Mouse (Mus musculus) heart, postnatal 10 days (tissue): ENCODE results near the gene Vgll4. TPM values are rescaled to one million over a fixed set of nuclear protein-coding genes. Genes with fewer than 3 reads are reported as not detected.

Source experiments
- DNase-seq, 2 experiments: peaks; one replicate each; pipeline ENCODE4 v3.0.0; 2021
- intact Hi-C: fragments of 180-260 bp; cut with DNase I; formaldehyde crosslinking; loops from one replicate; pipeline ENCODE4 v1.15.1; 2025
- total RNA-seq, 2 experiments: library from RNA; stranded (reverse); gene quantifications; 2 replicates each; pipeline ENCODE4 v1.2.3; 2021

The Vgll4 gene
- total RNA-seq, 2 experiments from 2014 or later, result 35.9 to 42.5 TPM

DNA sequence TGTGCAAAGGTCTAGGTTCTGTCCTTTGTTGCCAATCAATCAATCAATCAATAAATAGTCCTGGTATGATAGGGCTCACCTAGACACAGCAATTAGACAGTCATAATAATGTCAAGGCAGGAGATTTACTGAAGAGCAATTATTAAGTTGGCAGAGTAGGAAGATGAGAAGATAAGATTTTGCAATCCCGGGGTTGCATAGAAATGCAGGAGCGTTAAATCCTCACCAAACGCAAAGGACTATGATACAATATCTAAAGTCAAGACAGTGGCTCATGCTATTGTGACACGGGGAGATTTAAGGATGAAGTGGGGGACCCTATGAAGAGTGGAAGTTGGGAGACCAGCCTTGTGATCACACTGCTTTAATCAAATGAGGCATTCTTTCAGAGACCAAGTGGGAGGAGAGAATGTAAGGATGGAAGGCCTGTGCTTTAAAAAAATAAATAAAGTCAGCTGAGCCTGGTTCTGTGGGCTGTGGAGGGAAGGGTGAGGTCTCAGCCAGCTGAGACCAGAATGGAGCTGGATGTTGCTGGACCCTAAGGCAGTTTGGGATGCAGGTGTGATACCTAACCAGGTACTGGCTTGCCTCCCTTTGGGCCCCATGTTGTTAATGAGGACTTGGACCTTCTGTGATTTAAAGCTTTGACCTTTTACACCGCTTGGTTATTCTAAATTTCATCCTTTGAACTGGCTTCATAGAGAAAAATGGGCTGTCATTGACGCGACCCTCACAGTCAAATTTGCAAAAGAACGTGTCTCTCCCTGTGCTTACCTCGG, 139.9 kb downstream of the Vgll4 start:
- no peak for DNase-seq
- intact Hi-C loops, result no loop called here

DNA sequence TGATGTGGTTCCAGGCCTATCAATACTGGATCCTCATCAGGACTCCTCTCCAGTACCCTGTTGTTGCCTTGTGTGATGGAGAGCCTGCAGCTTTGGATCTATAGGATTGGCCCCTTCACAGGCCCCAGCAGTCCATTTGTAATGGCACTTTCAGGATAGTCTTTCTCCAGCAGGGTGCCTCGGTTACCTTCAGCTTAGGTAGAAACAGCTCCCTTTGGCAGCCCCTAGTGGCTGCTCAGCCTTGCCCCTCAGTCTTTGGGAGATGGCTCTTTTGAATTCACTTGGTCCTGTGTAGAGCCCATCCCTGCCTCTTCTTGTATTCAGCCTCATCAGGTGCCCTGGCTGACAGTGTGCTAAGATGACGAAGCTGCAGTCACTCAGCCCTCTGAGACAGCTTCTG, 142.9 kb downstream of the Vgll4 start:
- no peak for DNase-seq
- intact Hi-C loops, result no loop called here

DNA sequence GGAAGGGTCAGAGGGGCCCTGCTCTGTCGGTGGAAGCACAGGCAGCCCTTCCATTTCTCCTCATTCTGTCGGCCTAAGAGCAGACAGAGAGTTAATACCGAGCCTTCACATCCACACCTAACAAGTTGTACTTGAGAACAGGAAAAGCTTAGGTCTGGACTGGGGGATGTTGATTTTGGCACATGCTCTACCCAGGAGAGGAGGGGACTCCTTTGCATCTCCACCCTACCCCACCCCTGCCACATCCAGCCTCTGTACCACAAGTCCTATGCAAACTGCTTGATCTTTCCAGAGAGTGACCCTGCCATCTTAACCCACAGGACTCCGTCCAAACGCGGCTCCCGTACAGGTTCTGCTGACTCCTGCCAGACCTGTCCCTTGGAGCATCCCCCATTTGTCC, 148.1 kb downstream of the Vgll4 start:
- DNase-seq, result no peak
- intact Hi-C loops, result loop anchor here (2.0 kb wide), 1 partner anchor 47 kb away; no protein-coding TSS in a partner anchor

DNA sequence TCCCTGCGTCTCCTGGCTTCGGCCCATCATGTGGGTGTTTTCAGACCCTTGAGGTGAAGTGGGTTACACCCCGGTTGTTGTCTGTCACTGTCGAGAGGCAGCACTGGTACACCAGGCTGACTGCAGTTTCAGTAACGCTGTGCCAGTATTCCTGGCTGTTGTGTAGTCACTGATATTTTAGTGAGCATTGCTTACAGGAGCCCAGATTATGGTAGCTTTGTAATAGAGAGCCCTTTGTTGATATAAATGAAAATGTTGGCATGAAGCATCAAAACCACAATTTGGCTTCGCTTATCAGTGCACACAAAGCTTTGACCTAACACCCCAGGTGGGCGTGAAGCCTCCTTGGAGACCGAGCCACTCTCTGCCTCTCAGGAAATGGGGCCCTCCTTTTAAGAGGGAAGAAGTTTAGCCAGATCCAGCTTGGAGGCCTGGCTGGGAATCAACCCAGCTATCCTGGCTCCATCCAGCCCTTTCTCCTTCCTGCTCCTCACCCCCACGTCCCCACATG, 149.8 kb downstream of the Vgll4 start:
- peak; percentile 57 to 61 for DNase-seq
- intact Hi-C loops, result loop anchor here (2.0 kb wide), 3 partner anchors 49 to 101 kb away; no protein-coding TSS in a partner anchor

DNA sequence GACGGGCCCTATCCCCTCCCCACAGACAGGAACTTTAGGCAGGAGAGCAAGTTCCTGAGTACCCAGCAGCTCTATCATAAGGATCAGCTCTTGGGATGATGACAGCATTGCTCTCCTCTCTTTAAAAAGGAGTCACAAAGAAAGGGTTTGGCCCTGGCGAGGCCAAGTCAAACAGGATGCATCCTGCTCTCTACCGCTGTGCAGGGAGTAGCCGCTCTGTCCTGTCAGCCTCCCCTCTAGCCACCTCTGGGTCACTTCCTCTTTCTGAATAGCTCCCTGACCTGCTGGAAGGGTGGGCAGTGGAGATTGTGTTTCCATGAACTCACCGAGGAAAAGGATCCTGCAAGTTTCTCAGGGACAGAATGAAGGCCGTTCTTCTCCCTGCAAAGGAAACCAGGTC, 151.3 kb downstream of the Vgll4 start:
- peak; percentile 46 to 57 for DNase-seq
- intact Hi-C loops, result loop anchor here (2.0 kb wide), 2 partner anchors 56 to 102 kb away; no protein-coding TSS in a partner anchor

DNA sequence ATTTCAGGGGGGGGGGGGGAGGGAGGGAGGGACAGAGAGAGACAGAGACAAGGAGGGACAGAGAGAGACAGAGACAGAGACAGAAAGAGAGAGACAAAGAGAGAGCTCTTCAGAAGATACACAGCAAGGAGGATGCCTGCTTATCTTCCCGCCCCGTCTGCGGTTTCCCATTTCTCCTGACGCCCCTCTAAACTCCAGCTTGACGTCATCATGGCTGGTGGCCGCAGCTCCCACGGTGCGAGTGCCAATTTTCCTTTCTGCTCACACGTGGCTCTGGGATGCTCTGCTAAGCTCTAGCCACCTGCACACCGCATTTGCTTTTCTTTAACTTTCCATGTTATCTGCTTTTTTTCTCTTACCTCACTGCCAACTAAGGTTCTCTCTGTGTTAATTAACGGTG, 151.8 kb downstream of the Vgll4 start:
- intact Hi-C loops, result loop anchor here (2.0 kb wide), 2 partner anchors 57 to 103 kb away; no protein-coding TSS in a partner anchor

DNA sequence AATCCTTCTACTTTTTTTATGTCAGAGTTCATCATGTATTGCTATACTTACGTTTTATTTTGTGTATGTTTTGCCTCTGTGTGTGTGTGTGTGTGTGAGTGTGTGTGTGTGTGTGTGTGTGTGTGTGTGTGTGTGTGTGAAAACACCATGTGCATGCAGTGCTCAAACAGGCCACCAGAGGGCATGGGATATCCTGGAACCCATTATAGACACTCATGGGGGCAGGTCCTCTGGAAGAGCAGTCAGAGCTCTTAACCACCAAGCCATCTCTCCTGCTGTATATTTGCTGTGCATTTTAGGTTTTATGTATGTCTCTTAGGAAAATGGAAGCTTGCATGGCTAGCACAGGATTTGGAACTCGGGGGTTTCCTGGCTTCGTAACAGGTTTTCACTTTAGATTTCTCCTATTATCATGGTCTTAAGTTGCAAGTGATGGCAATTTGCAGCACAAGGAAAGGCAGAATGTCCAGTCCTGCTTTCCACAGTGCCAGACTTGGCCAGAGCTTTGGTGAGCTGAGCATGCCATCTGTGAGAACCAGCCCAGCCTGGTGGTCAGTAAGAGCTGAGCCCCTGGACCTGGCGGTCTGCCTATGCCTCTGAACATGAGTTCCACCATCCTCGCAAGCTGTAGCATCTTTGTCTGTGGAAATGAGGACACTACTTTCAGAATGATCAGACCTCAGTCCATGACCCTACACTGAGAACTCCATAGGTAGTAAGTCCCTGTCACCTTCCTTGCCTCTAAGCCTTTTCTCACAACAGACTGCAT, 154.7 kb downstream of the Vgll4 start:
- intact Hi-C loops, result no loop called here

More for the DNA sequence above, 151.8 kb downstream of the Vgll4 start:
- peak; percentile 54 to 57 for DNase-seq

DNA sequence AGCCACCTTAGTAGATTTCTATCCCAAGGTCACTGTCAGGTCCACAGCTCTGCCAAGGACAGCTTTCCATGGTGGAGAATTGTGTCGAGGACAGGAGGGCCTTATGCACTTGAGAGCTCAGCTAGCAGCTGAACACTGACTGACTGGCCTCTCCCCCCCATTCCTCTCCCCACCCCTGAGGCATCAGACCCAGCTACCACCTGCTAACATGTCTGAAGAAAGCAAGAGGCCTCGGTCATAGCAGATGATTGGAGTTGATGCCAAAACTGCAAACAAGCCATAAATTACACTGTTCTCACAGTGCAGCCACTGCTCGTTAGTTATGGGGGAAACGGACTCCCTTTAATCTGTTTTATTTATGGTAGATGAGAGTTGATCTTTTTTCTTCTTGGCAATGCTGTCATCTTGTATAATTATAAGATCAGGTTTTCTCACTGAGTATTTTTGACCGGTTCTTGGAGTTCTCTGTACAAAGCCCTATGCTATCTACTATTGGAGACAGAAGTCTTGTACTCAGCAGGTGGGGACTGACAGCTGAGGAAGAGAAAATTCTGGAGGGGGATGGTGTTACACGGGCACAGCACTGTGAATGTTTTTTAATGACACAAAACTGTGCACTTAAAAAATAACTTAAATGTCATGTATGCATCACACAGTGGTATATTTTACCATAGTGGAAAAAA, 155.5 kb downstream of the Vgll4 start:
- DNase-seq, result no peak
- intact Hi-C loops, result no loop called here

More for the DNA sequence above, 154.7 kb downstream of the Vgll4 start:
- DNase-seq, result no peak

DNA sequence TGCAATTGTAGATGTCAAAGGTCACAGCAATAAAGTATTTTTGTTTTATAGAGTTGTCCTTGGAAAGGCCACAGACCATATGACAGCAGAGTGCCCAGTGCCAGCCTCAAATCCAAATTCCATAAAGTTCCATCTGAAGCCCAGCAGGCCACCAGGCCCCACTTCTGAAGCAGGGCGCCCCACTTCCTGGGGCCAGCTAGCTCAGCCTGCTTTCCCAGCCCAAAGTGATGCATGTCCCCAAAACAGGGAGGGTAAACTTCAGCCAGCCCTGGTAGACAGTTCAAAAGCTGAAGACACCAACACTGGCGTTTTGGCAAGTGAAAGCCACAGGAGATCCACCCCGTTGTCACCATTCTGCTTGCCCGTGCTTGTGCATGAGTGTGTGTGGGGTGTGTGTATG, 157.0 kb downstream of the Vgll4 start:
- DNase-seq, result no peak
- intact Hi-C loops, result no loop called here

DNA sequence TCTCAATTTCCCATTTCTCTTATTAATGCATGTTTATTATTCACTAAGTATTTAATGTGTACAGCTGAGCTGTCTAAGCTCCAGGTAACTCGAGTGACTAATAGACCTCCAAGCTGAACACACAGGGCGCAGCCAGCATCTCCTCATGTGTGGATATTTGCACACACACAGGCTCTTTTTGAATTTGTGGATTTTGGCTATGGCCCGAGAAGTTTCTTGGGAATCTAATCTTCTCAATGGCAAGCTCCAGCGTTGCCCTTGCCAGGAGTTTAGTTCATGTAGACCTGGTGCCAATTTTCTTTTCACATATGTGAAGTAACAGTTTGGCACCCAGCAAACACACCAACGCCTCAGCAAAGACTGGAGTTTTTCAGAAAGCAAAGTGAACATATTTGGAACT, 157.5 kb downstream of the Vgll4 start:
- DNase-seq, result peak; percentile 76 to 77
- intact Hi-C loops, result no loop called here

Other genes starting within 250 kb of the Vgll4 start
- 10 to 100 TPM; 18.1 to 19.5 TPM for gene Tamm41, start 67.9 kb upstream of the Vgll4 start, total RNA-seq
- 1 to 10 TPM; 4.7 to 4.8 TPM for gene Syn2, start 164.9 kb upstream of the Vgll4 start, total RNA-seq